Mouse (Mus musculus): ENCODE measurements around the gene Ascl1.

Ascl1 gene

DNA sequence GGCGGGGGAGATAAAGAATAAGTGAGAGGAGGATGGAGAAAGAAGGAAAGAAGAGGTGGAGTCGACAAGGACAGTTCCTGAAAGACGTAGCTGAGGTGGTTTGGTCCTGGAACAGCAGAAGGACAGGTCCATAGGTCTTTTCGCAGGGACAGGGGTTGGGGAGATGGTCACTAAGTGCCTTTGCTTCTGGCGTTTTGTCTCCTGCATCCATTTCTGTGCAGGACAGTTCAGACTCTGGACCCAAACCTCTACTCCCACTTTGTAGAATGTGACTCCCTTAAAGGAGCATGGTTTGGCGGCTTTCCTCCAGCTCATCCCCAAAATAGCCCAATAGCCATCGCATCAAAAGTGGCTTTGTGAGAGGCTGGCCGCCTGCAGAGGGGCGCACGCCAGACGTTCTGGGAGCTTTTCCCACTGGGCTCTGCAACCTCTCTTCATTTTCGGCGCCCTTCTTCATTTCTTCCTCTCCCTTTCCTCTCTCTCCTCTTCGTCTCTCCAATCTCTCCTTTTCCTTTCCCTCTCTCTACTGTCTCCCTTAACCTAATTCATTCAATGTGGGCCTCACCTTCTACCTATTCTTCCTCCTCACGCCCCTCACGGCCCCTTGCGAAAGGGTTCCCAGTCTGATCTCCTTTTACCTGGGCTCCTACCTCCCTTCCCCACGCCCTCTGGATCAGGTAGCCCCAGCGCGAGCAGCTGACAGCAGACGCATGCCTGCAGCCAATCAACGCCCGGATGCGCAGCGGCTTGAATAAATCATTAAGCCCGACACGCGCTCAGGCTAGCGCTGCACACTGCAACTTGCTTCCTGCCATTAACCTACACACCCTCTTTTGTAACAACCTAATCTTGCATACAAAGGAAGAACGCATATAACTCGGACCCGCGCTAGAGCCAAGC is 7.5 kb downstream of the Ascl1 start:
- no peak for DNase-seq (ENCODE audit: low spot score in 2 of 2)

GRCm38 (mm10) chr10:87484831-87485720 is 8.4 kb downstream of the Ascl1 start:
- no peak for DNase-seq (ENCODE audit: low spot score in 2 of 2)

- DNase-seq (ENCODE audit: low spot score in 2 of 2) = no peak
These were observed 15.6 kb downstream of the Ascl1 start for GRCm38 (mm10) chr10:87477895-87478294.

DNA sequence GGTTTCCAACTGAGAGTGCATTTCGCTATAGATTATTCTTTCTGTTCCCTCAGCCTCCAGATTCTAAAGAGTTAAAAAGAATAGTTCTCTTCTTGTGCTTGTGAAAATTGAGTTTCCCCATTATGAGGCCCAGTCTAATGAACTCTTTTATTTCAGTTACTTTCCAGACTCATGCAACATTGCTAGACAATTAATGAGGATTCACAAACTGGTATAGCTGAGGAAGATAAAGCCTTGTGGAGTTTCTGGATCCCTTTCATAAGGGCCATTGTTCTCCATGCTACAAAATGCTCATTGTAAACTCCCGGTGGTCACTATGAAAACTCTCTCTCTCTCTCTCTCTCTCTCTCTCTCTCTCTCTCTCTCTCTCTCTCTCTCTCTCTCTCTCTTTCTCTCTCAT is 18.5 kb downstream of the Ascl1 start:
- no peak for DNase-seq (ENCODE audit: low spot score in 2 of 2)

DNA sequence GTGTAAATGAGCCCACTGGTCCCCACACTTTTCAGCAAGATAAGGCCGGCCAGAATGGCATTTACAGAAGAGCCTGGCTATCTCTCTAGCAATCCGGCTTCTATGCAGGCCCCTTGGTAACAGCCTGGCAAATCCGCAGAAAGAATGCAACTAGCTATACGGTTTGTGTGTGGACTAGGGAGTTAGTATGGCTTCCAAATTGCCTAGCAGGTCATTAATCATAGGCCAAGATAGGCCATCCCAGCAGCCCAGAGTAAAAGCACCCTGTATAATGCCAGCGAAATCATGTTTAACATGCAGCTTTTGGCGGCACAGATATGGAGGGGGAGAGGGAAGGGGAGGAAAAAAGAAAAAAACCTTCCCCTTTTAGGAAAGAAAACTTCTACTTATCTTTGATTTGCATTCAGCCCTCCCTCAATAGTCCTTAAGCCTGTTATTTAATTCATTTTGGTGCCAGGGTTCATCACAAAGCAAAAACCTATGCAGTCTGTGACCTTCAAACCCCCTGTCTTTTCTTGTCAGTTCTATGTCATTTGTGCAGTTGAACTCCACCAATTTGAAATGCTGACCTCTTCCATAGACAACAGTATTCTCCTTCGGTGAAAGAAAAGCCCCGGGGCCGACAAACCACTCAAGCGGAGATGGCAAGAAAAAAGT is 19.9 kb downstream of the Ascl1 start:
- no peak for DNase-seq (ENCODE audit: low spot score in 2 of 2)

- no peak for DNase-seq (ENCODE audit: low spot score in 2 of 2)
These were observed 42.7 kb downstream of the Ascl1 start for GRCm38 (mm10) chr10:87450777-87451176.

DNA sequence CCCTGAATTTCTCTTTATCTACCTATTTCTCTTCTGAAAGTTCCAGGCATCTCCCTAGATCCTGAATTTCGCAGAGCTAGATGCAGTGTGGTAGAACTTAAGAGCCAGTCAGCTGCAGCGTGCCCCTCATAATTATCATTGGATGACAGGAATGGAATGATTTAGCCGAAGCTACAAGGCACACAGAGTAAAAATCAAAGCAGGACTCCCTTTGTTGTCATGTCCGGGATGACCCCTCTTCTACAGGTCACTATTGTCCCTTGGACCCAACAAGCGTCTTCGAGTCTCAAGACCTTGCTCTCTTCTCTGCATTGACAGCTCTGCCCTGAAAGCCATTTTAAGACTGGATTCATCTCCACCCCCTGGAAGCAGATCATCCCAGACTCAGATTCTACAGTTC is 44.1 kb downstream of the Ascl1 start:
- DNase-seq (ENCODE audit: low spot score in 2 of 2) = no peak

DNA sequence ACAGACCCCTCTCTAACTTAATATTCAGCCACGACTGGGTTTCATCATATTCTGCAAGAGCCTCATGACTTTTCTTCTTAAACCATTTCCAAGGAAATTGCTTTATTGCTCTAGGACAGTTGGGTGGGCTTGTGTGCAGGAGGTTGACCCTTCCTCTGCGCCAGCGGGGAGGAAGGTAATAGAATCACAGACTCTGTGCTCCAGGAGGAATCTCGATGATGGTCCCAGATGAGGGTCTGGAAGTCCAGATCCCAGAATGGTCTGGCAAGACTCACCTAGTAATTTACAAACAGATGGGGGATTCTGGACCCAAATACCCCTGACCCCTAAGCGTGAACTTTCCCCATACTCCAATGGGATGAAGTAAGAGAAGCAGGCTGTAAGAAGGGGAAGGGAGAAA is 45.2 kb downstream of the Ascl1 start:
- no peak for DNase-seq (ENCODE audit: low spot score in 2 of 2)

GRCm38 (mm10) chr10:87447754-87448095 is 45.7 kb downstream of the Ascl1 start:
- DNase-seq (ENCODE audit: low spot score in 2 of 2) = no peak

GRCm38 (mm10) chr10:87446829-87447753 is 46.4 kb downstream of the Ascl1 start:
- no peak for DNase-seq (ENCODE audit: low spot score in 2 of 2)

DNA sequence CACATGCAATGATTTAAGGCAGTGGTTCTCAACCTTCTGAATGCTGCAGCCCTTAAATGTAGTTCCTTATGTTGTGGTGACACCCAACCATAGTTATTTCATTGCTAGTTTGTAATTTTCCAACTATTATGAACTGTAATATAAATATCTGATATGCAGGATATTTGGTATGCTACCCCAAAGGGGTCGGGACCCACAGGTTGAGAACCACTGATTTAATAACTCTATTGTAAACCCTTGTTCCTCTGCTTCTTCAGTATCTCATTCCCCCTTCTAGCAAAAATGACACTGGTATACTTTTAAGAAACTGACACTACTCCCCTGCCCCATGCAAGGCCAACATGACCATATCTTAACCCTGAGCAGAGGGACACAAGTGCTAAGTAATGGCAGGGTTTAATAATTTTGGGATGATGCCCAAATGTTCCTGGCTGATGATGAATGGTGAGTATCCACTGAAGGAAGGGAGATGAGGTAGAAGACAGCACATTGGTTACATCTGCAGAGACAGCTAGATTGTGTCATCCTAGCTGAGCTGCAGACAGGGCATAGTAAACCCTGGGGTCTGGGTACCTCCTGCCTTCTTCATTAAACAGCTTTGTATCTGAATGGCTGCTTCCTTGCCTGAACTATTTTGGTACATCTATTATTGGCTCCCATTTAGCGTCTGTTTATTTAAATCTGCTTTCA is 47.2 kb downstream of the Ascl1 start:
- DNase-seq (ENCODE audit: low spot score in 2 of 2) = no peak

Data from urinary bladder, adult 18-20 months (tissue).